Mouse (Mus musculus) hindbrain, postnatal 0 days (tissue): Measurements from ENCODE around the gene Pkdrej. TPM values are rescaled to one million over a fixed set of nuclear protein-coding genes. Genes with fewer than 3 reads are reported as not detected.

ENCODE experiments used
- ATAC-seq: fragments of 200-750 bp; cut with Nextera tagmentation; 2 replicates; pipeline ENCODE4 v1.8.0; 2017; ENCODE audit warnings: mild to moderate bottlenecking, moderate TSS enrichment, moderate library complexity
- DNase-seq: peaks from one replicate; pipeline ENCODE4 v3.0.0-alpha.2; 2015; ENCODE audit warnings: low spot score
- H3K27ac ChIP-seq: fragments of 300-500 bp; sonication (generic); 2 replicates; pipeline ENCODE4 v1.5.1; 2014; ENCODE audit warnings: mild to moderate bottlenecking
- H3K27me3 ChIP-seq: fragments of 300-500 bp; sonication (generic); 2 replicates; pipeline ENCODE4 v1.6.1; 2014; ENCODE audit warnings: low read length, mixed read lengths; ENCODE audit not compliant: insufficient read depth
- H3K36me3 ChIP-seq: fragments of 300-500 bp; sonication (generic); 2 replicates; pipeline ENCODE4 v1.6.1; 2014; ENCODE audit warnings: low read length, mixed read lengths; ENCODE audit not compliant: insufficient read depth
- H3K4me1 ChIP-seq: fragments of 300-500 bp; sonication (generic); 2 replicates; pipeline ENCODE4 v1.6.1; 2014; ENCODE audit warnings: antibody characterized with exemption, low read length, mixed read lengths; ENCODE audit not compliant: insufficient read depth
- H3K4me2 ChIP-seq: fragments of 300-500 bp; sonication (generic); 2 replicates; pipeline ENCODE4 v1.6.1; 2014; ENCODE audit warnings: low read depth, mild to moderate bottlenecking, low read length, moderate library complexity, mixed read lengths
- H3K4me3 ChIP-seq: fragments of 300-500 bp; sonication (generic); 2 replicates; pipeline ENCODE4 v1.5.1; 2014; ENCODE audit warnings: low read length
- H3K9ac ChIP-seq: fragments of 300-500 bp; sonication (generic); replicated peaks from 2 replicates; pipeline ENCODE4 v1.6.1; 2014; ENCODE audit warnings: mild to moderate bottlenecking, low read length, moderate library complexity, mixed read lengths
- H3K9me3 ChIP-seq: fragments of 300-500 bp; sonication (generic); 2 replicates; pipeline ENCODE4 v1.6.1; 2016; ENCODE audit warnings: low read length, mixed read lengths
- CTCF ChIP-seq: IDR thresholded peaks from 2 replicates; pipeline ENCODE4 v1.5.1; 2016; ENCODE audit warnings: antibody characterized with exemption, control low read depth, low read depth
- WGBS: fragments of 180-500 bp; shearing (Covaris S2); extraction: QIAGEN DNeasy Blood & Tissue Kit; methylation state at CpG from one replicate; pipeline ENCODE4 v1.1.7; 2014; 5-methylcytosine and 5-hydroxymethylcytosine counted together
- polyA plus RNA-seq: library from polyadenylated mRNA; unstranded; fragments of >200 nt; fragmentation: Nextera tagmentation; extraction: Ambion mirVana; gene quantifications from 2 replicates; pipeline ENCODE4 v1.2.1, GENCODE M21; 2015
- total RNA-seq: library from RNA; depleted of rRNA; stranded (reverse); fragments of >200 nt; gene quantifications from 2 replicates; pipeline ENCODE4 v1.2.3, GENCODE M21; 2014

Gene Pkdrej
- total and polyA plus RNA-seq, 2 experiments from 2014 or later, result 0.06 to 0.26 TPM

- Histone ChIP-seq H3K36me3 (no peaks in the 10 kb centered on the region), H3K9me3 (no peaks in the 10 kb centered on the region), H3K4me2 (no peak overlapping the region), H3K27me3 (no peaks in the 10 kb centered on the region), H3K4me3 (no peak overlapping the region), H3K27ac (no peak overlapping the region), H3K9ac (no peak overlapping the region), H3K4me1 (no peaks in the 10 kb centered on the region)
- WGBS, result 93% methylated on average over 8 of the region's 8 CpGs
- TF ChIP-seq CTCF, result no peak
- DNase-seq, result no peak
- ATAC-seq, result no peak
Observed at GRCm38 (mm10) chr15:85798676-85799075, 22.9 kb downstream of the Pkdrej start.

- Histone ChIP-seq H3K36me3 (no peaks in the 10 kb centered on the region), H3K4me3 (no peak overlapping the region), H3K27ac (no peak overlapping the region), H3K9ac (no peak overlapping the region), H3K27me3 (no peaks in the 10 kb centered on the region), H3K9me3 (no peaks in the 10 kb centered on the region), H3K4me1 (no peaks in the 10 kb centered on the region), H3K4me2 (no peak overlapping the region)
- no peak for DNase-seq
- no peak for ATAC-seq
- WGBS, result 77% methylated on average over 6 of the region's 6 CpGs
- TF ChIP-seq CTCF, result no peak
Observed at GRCm38 (mm10) chr15:85795516-85795915, 26.0 kb downstream of the Pkdrej start.

GRCm38 (mm10) chr15:85792819-85793218 is 28.7 kb downstream of the Pkdrej start:
- H3K9ac ChIP-seq, result no peak overlapping the region
- no peak overlapping the region for H3K4me3 ChIP-seq
- H3K4me2 ChIP-seq, result no peak overlapping the region
- peak; percentile 72; the same call in 1 of the 2 replicates for ATAC-seq
- H3K4me1 ChIP-seq, result no peaks in the 10 kb centered on the region
- no peaks in the 10 kb centered on the region for H3K9me3 ChIP-seq
- DNase-seq, result peak; percentile 85
- TF ChIP-seq CTCF, result no peak
- no peaks in the 10 kb centered on the region for H3K36me3 ChIP-seq
- H3K27me3 ChIP-seq, result no peaks in the 10 kb centered on the region
- no peak overlapping the region for H3K27ac ChIP-seq
- 57% methylated on average over 1 of the region's 1 CpGs for WGBS

GRCm38 (mm10) chr15:85791449-85791848 is 30.1 kb downstream of the Pkdrej start:
- WGBS, result 88% methylated on average over 4 of the region's 4 CpGs
- ATAC-seq (no peak), DNase-seq (no peak)
- H3K9ac ChIP-seq, result no peak overlapping the region
- H3K4me3 ChIP-seq, result no peak overlapping the region
- no peaks in the 10 kb centered on the region for H3K27me3 ChIP-seq
- no peaks in the 10 kb centered on the region for H3K4me1 ChIP-seq
- no peak for TF ChIP-seq CTCF
- no peaks in the 10 kb centered on the region for H3K9me3 ChIP-seq
- no peaks in the 10 kb centered on the region for H3K36me3 ChIP-seq
- no peak overlapping the region for H3K27ac ChIP-seq
- no peak overlapping the region for H3K4me2 ChIP-seq

GRCm38 (mm10) chr15:85788633-85789032 is 32.9 kb downstream of the Pkdrej start:
- H3K9me3 ChIP-seq, result no peaks in the 10 kb centered on the region
- no peak overlapping the region for H3K4me2 ChIP-seq
- H3K4me3 ChIP-seq, result no peak overlapping the region
- TF ChIP-seq CTCF, result no peak
- H3K4me1 ChIP-seq, result no peaks in the 10 kb centered on the region
- WGBS, result 72% methylated on average over 16 of the region's 16 CpGs
- no peak overlapping the region for H3K9ac ChIP-seq
- DNase-seq (no peak), ATAC-seq (no peak)
- no peak overlapping the region for H3K27ac ChIP-seq
- no peaks in the 10 kb centered on the region for H3K36me3 ChIP-seq
- no peaks in the 10 kb centered on the region for H3K27me3 ChIP-seq

GRCm38 (mm10) chr15:85788051-85788450 is 33.5 kb downstream of the Pkdrej start:
- no peak for TF ChIP-seq CTCF
- Histone ChIP-seq H3K9me3 (no peaks in the 10 kb centered on the region), H3K4me1 (no peaks in the 10 kb centered on the region), H3K36me3 (no peaks in the 10 kb centered on the region), H3K27ac (no peak overlapping the region), H3K27me3 (no peaks in the 10 kb centered on the region), H3K9ac (no peak overlapping the region), H3K4me3 (no peak overlapping the region), H3K4me2 (no peak overlapping the region)
- no peak for DNase-seq
- WGBS, result 91% methylated on average over 4 of the region's 4 CpGs
- ATAC-seq, result no peak

GRCm38 (mm10) chr15:85787482-85787881 is 34.1 kb downstream of the Pkdrej start:
- Histone ChIP-seq H3K9me3 (no peaks in the 10 kb centered on the region), H3K4me1 (no peaks in the 10 kb centered on the region), H3K36me3 (no peaks in the 10 kb centered on the region), H3K27ac (no peak overlapping the region), H3K27me3 (no peaks in the 10 kb centered on the region), H3K9ac (no peak overlapping the region), H3K4me2 (no peak overlapping the region), H3K4me3 (no peak overlapping the region)
- no peak for TF ChIP-seq CTCF
- ATAC-seq, result no peak
- no peak for DNase-seq
- WGBS, result 91% methylated on average over 6 of the region's 6 CpGs

GRCm38 (mm10) chr15:85786711-85787110 is 34.8 kb downstream of the Pkdrej start:
- no peaks in the 10 kb centered on the region for H3K36me3 ChIP-seq
- no peak overlapping the region for H3K27ac ChIP-seq
- no peak for ATAC-seq
- no peak for DNase-seq
- H3K9me3 ChIP-seq, result no peaks in the 10 kb centered on the region
- no peak overlapping the region for H3K9ac ChIP-seq
- 61% methylated on average over 5 of the region's 5 CpGs for WGBS
- H3K4me2 ChIP-seq, result no peak overlapping the region
- no peak overlapping the region for H3K4me3 ChIP-seq
- H3K4me1 ChIP-seq, result no peaks in the 10 kb centered on the region
- TF ChIP-seq CTCF, result no peak
- no peaks in the 10 kb centered on the region for H3K27me3 ChIP-seq
